Mouse (Mus musculus): Measurements from ENCODE around the gene Irak4. TPM values are rescaled to one million over a fixed set of nuclear protein-coding genes. Genes with fewer than 3 reads are reported as not detected.

Gene Irak4
- 1 to 10 TPM; 2.3 to 2.6 TPM for total RNA-seq (2021)
- long read RNA-seq, experiment 1, partial matches to known transcripts: 0 of 2 reads
- long read RNA-seq, experiment 1, other reads (novel, unspliced or antisense): 2 of 2 reads
- long read RNA-seq, experiment 2, partial matches to known transcripts: 0 of 2 reads
- long read RNA-seq, experiment 2, other reads (novel, unspliced or antisense): 1 of 2 reads

GRCm38 (mm10) chr15:94543409-94544051 is at the start of gene Irak4, which contains the start of gene Pus7l:
Gene Irak4, plus strand, starts transcription at chr15:94543643.
Gene Pus7l, minus strand, starts transcription at chr15:94543547.
- Histone ChIP-seq H3K4me3 (peak within 1 kb of the TSS; percentile 92), H3K27ac (peak within 1 kb of the TSS; percentile 90)
- intact Hi-C loops (cut with DNase I): no loop called here
- TF ChIP-seq CTCF (IDR thresholded peaks at IDR 0.05): 0 out of 2 replicates have a peak, but pooled peaks have one; percentile 10
- DNase-seq: peak; percentile 96

- DNase-seq: no peak
- peak; percentile 35; the same call in 1 of the 2 replicates for TF ChIP-seq CTCF (IDR thresholded peaks at IDR 0.05)
- intact Hi-C loops (cut with DNase I): no loop called here
Observed at GRCm38 (mm10) chr15:94494445-94494844, 49.0 kb upstream of the Irak4 start.

GRCm38 (mm10) chr15:94495936-94496335 is 47.5 kb upstream of the Irak4 start:
- peak; percentile 11; the same call in 1 of the 2 replicates for TF ChIP-seq CTCF (IDR thresholded peaks at IDR 0.05)
- DNase-seq: no peak
- intact Hi-C loops (cut with DNase I): no loop called here
- H3K4me3 ChIP-seq: no peak overlapping the region
- no peak overlapping the region for H3K27ac ChIP-seq

More at GRCm38 (mm10) chr15:94494445-94494844, 49.0 kb upstream of the Irak4 start:
- Histone ChIP-seq H3K4me3 (no peak overlapping the region), H3K27ac (no peak overlapping the region)

GRCm38 (mm10) chr15:94499260-94499659 is 44.2 kb upstream of the Irak4 start:
- no peak overlapping the region for H3K4me3 ChIP-seq
- DNase-seq: no peak
- TF ChIP-seq CTCF (IDR thresholded peaks at IDR 0.05): no peak
- intact Hi-C loops (cut with DNase I): no loop called here
- H3K27ac ChIP-seq: no peak overlapping the region

GRCm38 (mm10) chr15:94503451-94504215 is 39.8 kb upstream of the Irak4 start:
- peak; percentile 49 for DNase-seq
- TF ChIP-seq CTCF (IDR thresholded peaks at IDR 0.05): no peak
- intact Hi-C loops (cut with DNase I): no loop called here
- Histone ChIP-seq H3K27ac (peak overlapping the region; percentile 16; the same call in 1 of the 2 replicates), H3K4me3 (no peak overlapping the region)

- intact Hi-C loops (cut with DNase I): loop anchor here (5.0 to 10.0 kb wide), 2 partner anchors 251 to 923 kb away; partner anchors contain the start of gene Prickle1
- Histone ChIP-seq H3K27ac (no peak overlapping the region), H3K4me3 (peak overlapping the region; percentile 31)
- no peak for TF ChIP-seq CTCF (IDR thresholded peaks at IDR 0.05)
- no peak for DNase-seq
Observed at GRCm38 (mm10) chr15:94517913-94518491, 25.4 kb upstream of the Irak4 start.

GRCm38 (mm10) chr15:94520205-94520900 is 23.1 kb upstream of the Irak4 start:
- peak; percentile 74 for TF ChIP-seq CTCF (IDR thresholded peaks at IDR 0.05)
- no peak overlapping the region for H3K27ac ChIP-seq
- H3K4me3 ChIP-seq: no peak overlapping the region
- intact Hi-C loops (cut with DNase I): loop anchor here (1.0 to 5.0 kb wide), 3 partner anchors 58 to 178 kb away; no protein-coding TSS in a partner anchor
- no peak for DNase-seq

GRCm38 (mm10) chr15:94520959-94521358 is 22.5 kb upstream of the Irak4 start:
- TF ChIP-seq CTCF (IDR thresholded peaks at IDR 0.05): no peak
- Histone ChIP-seq H3K27ac (no peak overlapping the region), H3K4me3 (no peak overlapping the region)
- no peak for DNase-seq
- intact Hi-C loops (cut with DNase I): loop anchor here (1.0 to 5.0 kb wide), 3 partner anchors 59 to 179 kb away; no protein-coding TSS in a partner anchor

GRCm38 (mm10) chr15:94523251-94523650 is 20.2 kb upstream of the Irak4 start:
- intact Hi-C loops (cut with DNase I): loop anchor here (5.0 kb wide), 2 partner anchors 61 to 151 kb away; no protein-coding TSS in a partner anchor
- TF ChIP-seq CTCF (IDR thresholded peaks at IDR 0.05): no peak
- Histone ChIP-seq H3K4me3 (no peak overlapping the region), H3K27ac (no peak overlapping the region)
- DNase-seq: no peak

GRCm38 (mm10) chr15:94524956-94525355 is 18.5 kb upstream of the Irak4 start:
- intact Hi-C loops (cut with DNase I): loop anchor here (5.0 kb wide), 2 partner anchors 63 to 153 kb away; no protein-coding TSS in a partner anchor

GRCm38 (mm10) chr15:94530519-94530918 is 12.9 kb upstream of the Irak4 start:
- Histone ChIP-seq H3K27ac (no peak overlapping the region), H3K4me3 (no peak overlapping the region)
- no peak for DNase-seq
- intact Hi-C loops (cut with DNase I): no loop called here
- no peak for TF ChIP-seq CTCF (IDR thresholded peaks at IDR 0.05)

More at GRCm38 (mm10) chr15:94524956-94525355, 18.5 kb upstream of the Irak4 start:
- no peak for TF ChIP-seq CTCF (IDR thresholded peaks at IDR 0.05)
- no peak for DNase-seq
- H3K4me3 ChIP-seq: no peak overlapping the region
- H3K27ac ChIP-seq: no peak overlapping the region

GRCm38 (mm10) chr15:94532306-94532705 is 11.1 kb upstream of the Irak4 start:
- H3K4me3 ChIP-seq: no peak overlapping the region
- intact Hi-C loops (cut with DNase I): no loop called here
- no peak for DNase-seq
- no peak for TF ChIP-seq CTCF (IDR thresholded peaks at IDR 0.05)
- no peak overlapping the region for H3K27ac ChIP-seq

Measured in gastrocnemius, adult 2 months (tissue).